Mouse (Mus musculus) small intestine, adult 2 months (tissue): Measurements from ENCODE around the gene Phlpp1. TPM values are rescaled to one million over a fixed set of nuclear protein-coding genes. Genes with fewer than 3 reads are reported as not detected.
A peak's percentile ranks its signal among the peaks of the same experiment; 100 is the strongest.

Experiments
- H3K27ac ChIP-seq: fragments of 200-500 bp; 2 replicates; pipeline ENCODE4 v1.5.1; 2012; ENCODE audit warnings: low read depth, low read length, control low read depth, inconsistent platforms; ENCODE audit not compliant: insufficient read depth
- H3K27me3 ChIP-seq: fragments of 200-500 bp; 2 replicates; pipeline ENCODE4 v1.6.1; 2012; ENCODE audit warnings: mild to moderate bottlenecking, moderate library complexity, low read length, inconsistent platforms; ENCODE audit not compliant: control insufficient read depth, insufficient read depth
- H3K36me3 ChIP-seq: fragments of 200-500 bp; 2 replicates; pipeline ENCODE4 v1.6.1; 2012; ENCODE audit warnings: mild to moderate bottlenecking, low read length, control low read depth, inconsistent platforms; ENCODE audit not compliant: control insufficient read depth, insufficient read depth
- H3K4me1 ChIP-seq: fragments of 200-500 bp; 2 replicates; pipeline ENCODE4 v1.6.1; 2012; ENCODE audit warnings: low read length, inconsistent platforms, mixed read lengths; ENCODE audit not compliant: control insufficient read depth, insufficient read depth, insufficient read length
- H3K4me3 ChIP-seq: fragments of 200-500 bp; 2 replicates; pipeline ENCODE4 v1.5.1; 2012; ENCODE audit warnings: low read depth, mild to moderate bottlenecking, control low read depth, inconsistent platforms, low read length, moderate library complexity
- CTCF ChIP-seq: fragments of 200-500 bp; IDR thresholded peaks from 2 replicates; pipeline ENCODE4 v1.5.1; 2012; ENCODE audit warnings: low read depth, mild to moderate bottlenecking, control low read depth, inconsistent platforms, low read length, moderate library complexity, mixed read lengths; ENCODE audit not compliant: insufficient replicate concordance, insufficient read length; ENCODE audit errors: extremely low read depth
- POLR2A ChIP-seq: fragments of 200-500 bp; IDR thresholded peaks from 2 replicates; pipeline ENCODE4 v1.6.1; 2012; ENCODE audit warnings: low read depth, mild to moderate bottlenecking, control low read depth, inconsistent platforms, low read length, moderate library complexity
- WGBS: fragments of 180-500 bp; shearing (Covaris S2); methylation state at CpG from one replicate; pipeline ENCODE4 v1.1.7; 2018; 5-methylcytosine and 5-hydroxymethylcytosine counted together
- polyA plus RNA-seq: library from polyadenylated mRNA; depleted of rRNA; stranded (reverse); fragments of >200 nt; gene quantifications from 2 replicates; pipeline ENCODE4 v1.2.3, GENCODE M21; 2012

Phlpp1 gene
- polyA plus RNA-seq, 1 experiment: 6.5 TPM

DNA sequence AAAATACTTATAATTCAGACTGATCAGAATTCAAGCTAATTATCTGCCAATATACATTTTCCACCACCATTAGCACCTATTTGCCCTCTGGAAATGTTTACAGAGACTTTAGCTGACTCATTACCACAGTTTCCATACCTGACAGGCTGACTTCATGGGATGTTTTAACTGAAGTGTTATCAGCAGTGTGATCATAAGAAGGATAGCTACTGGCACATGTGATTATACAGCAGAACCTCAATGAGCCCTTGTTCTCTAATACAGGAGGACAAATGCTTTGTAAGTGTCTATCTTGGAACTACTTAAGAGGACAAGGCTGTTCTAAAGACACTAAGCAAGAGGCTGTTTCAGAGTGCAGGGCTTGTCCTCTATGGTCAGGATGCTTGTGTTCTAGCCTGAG is 15.9 kb downstream of the Phlpp1 start:
- Histone ChIP-seq H3K27ac (no peak overlapping the region), H3K4me1 (peaks cover 11% of the 10 kb centered on the region; the same call in 1 of the 2 replicates), H3K27me3 (no peaks in the 10 kb centered on the region), H3K4me3 (no peak overlapping the region), H3K36me3 (no peaks in the 10 kb centered on the region)
- no peak for TF ChIP-seq POLR2A
- no peak for TF ChIP-seq CTCF

GRCm38 (mm10) chr1:106188756-106189155 is 17.2 kb downstream of the Phlpp1 start:
- Histone ChIP-seq H3K4me3 (no peak overlapping the region), H3K27ac (no peak overlapping the region), H3K36me3 (no peaks in the 10 kb centered on the region), H3K27me3 (no peaks in the 10 kb centered on the region), H3K4me1 (peaks cover 14% of the 10 kb centered on the region; the same call in 1 of the 2 replicates)
- WGBS: 73% methylated on average over 3 of the region's 3 CpGs
- TF ChIP-seq CTCF (no peak), POLR2A (no peak)

GRCm38 (mm10) chr1:106189311-106189710 is 17.8 kb downstream of the Phlpp1 start:
- H3K27me3 ChIP-seq: no peaks in the 10 kb centered on the region
- WGBS: 86% methylated on average over 5 of the region's 5 CpGs
- no peak overlapping the region for H3K4me3 ChIP-seq
- peaks cover 14% of the 10 kb centered on the region; the same call in 1 of the 2 replicates for H3K4me1 ChIP-seq
- H3K36me3 ChIP-seq: no peaks in the 10 kb centered on the region
- TF ChIP-seq POLR2A (no peak), CTCF (no peak)
- no peak overlapping the region for H3K27ac ChIP-seq

- H3K4me1 ChIP-seq: peaks cover 8% of the 10 kb centered on the region; the same call in 1 of the 2 replicates
These were observed 19.1 kb downstream of the Phlpp1 start for GRCm38 (mm10) chr1:106190695-106191094.

DNA sequence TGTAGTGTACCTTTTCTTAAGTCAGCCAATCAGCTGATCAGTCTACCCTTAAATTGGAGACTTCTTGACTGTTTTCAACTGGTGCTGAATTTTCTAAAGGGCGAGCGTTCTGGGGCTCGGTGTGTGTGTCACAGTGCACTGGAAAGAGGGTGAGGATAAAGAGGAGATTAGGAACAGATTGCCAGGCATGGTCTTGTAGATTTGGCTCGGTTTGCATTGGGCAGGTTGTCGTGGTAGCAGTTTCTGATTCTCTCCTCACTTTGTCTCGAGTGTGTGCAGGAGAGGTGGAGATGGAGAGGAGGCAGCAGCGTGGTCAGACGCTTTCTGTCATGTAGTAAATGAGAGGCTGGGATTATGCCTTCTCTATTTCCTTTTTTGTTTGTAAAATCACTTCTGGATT is 20.3 kb downstream of the Phlpp1 start:
- Histone ChIP-seq H3K36me3 (no peaks in the 10 kb centered on the region), H3K4me1 (peaks cover 8% of the 10 kb centered on the region; the same call in 1 of the 2 replicates), H3K27me3 (no peaks in the 10 kb centered on the region), H3K27ac (no peak overlapping the region), H3K4me3 (no peak overlapping the region)
- TF ChIP-seq POLR2A (no peak), CTCF (no peak)
- 36% methylated on average over 8 of the region's 8 CpGs for WGBS

More at GRCm38 (mm10) chr1:106190695-106191094, 19.1 kb downstream of the Phlpp1 start:
- Histone ChIP-seq H3K27me3 (no peaks in the 10 kb centered on the region), H3K36me3 (no peaks in the 10 kb centered on the region), H3K27ac (no peak overlapping the region), H3K4me3 (no peak overlapping the region)
- 35% methylated on average over 3 of the region's 3 CpGs for WGBS
- TF ChIP-seq CTCF (no peak), POLR2A (no peak)

DNA sequence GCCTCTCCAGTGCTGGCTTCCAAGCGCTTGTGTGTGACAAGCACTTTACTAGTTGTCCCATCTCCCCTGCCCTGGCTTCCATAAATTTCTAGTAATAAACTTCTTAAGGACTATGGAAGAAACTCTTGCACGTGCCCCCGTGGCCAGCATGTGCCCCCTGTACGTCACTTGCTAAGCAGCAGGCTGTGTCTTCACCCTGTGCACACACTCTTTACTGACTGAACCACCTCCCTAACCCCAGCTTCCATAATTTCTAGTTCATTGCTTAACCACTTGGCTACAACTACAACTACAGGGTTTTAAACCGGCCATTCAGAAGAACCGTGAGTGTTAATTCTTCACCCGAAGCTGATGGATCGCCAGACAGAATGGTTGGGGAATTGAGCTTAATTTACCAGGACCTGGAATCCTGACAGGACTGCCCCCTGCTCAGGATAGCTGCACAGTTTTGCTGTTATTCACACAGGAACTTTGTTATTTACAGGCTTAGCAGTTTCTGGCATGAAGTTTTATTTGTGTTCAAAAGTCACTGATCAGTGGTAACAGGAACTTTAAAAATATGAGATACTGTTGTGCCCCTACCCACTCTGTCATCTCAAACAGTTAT is 21.4 kb downstream of the Phlpp1 start:
- Histone ChIP-seq H3K27ac (peak overlapping the region; percentile 47), H3K27me3 (no peaks in the 10 kb centered on the region), H3K36me3 (no peaks in the 10 kb centered on the region), H3K4me3 (no peak overlapping the region), H3K4me1 (peaks cover 8% of the 10 kb centered on the region; the same call in 1 of the 2 replicates)
- TF ChIP-seq POLR2A (no peak), CTCF (no peak)
- 30% methylated on average over 8 of the region's 8 CpGs for WGBS

GRCm38 (mm10) chr1:106193487-106193886 is 21.9 kb downstream of the Phlpp1 start:
- no peak overlapping the region for H3K4me3 ChIP-seq
- TF ChIP-seq CTCF (no peak), POLR2A (no peak)
- 33% methylated on average over 3 of the region's 3 CpGs for WGBS
- peak overlapping the region; percentile 47 for H3K27ac ChIP-seq
- no peaks in the 10 kb centered on the region for H3K36me3 ChIP-seq
- H3K27me3 ChIP-seq: no peaks in the 10 kb centered on the region
- peaks cover 8% of the 10 kb centered on the region; the same call in 1 of the 2 replicates for H3K4me1 ChIP-seq

GRCm38 (mm10) chr1:106194263-106194662 is 22.7 kb downstream of the Phlpp1 start:
- no peaks in the 10 kb centered on the region for H3K27me3 ChIP-seq
- 34% methylated on average over 3 of the region's 3 CpGs for WGBS
- H3K27ac ChIP-seq: no peak overlapping the region
- TF ChIP-seq CTCF (no peak), POLR2A (no peak)
- no peak overlapping the region for H3K4me3 ChIP-seq
- no peaks in the 10 kb centered on the region for H3K36me3 ChIP-seq
- peaks cover 6% of the 10 kb centered on the region; the same call in 1 of the 2 replicates for H3K4me1 ChIP-seq
